Mouse (Mus musculus) midbrain, embryonic 13.5 days (tissue): ENCODE data around the gene Psmd4. TPM values are rescaled to one million over a fixed set of nuclear protein-coding genes. Genes with fewer than 3 reads are reported as not detected.
"Not testable (repeated sequence)": the region's sequence is repeated elsewhere in the genome, so short reads cannot be mapped to it uniquely, and the experiment has no call there.

ENCODE experiments used
- ATAC-seq: fragments of 200-750 bp; cut with Nextera tagmentation; 2 replicates; pipeline ENCODE4 v1.8.0; 2017; ENCODE audit warnings: mild to moderate bottlenecking, moderate TSS enrichment, moderate library complexity
- H3K27ac ChIP-seq: fragments of 300-500 bp; sonication (generic); 2 replicates; pipeline ENCODE4 v1.5.1; 2015; ENCODE audit warnings: inconsistent platforms, mild to moderate bottlenecking, moderate library complexity
- H3K27me3 ChIP-seq: fragments of 300-500 bp; sonication (generic); 2 replicates; pipeline ENCODE4 v1.6.1; 2015; ENCODE audit warnings: mild to moderate bottlenecking, inconsistent platforms
- H3K36me3 ChIP-seq: fragments of 300-500 bp; sonication (generic); 2 replicates; pipeline ENCODE4 v1.6.1; 2015; ENCODE audit warnings: mild to moderate bottlenecking, inconsistent platforms
- H3K4me1 ChIP-seq: fragments of 300-500 bp; sonication (generic); replicated peaks from 2 replicates; pipeline ENCODE4 v1.6.1; 2015; ENCODE audit warnings: inconsistent platforms
- H3K4me2 ChIP-seq: fragments of 300-500 bp; sonication (generic); replicated peaks from 2 replicates; pipeline ENCODE4 v1.6.1; 2015; ENCODE audit warnings: moderate library complexity, mild to moderate bottlenecking, inconsistent platforms
- H3K4me3 ChIP-seq: fragments of 300-500 bp; sonication (generic); replicated peaks from 2 replicates; pipeline ENCODE4 v1.5.1; 2015; ENCODE audit warnings: mild to moderate bottlenecking, inconsistent platforms
- H3K9ac ChIP-seq: fragments of 300-500 bp; sonication (generic); replicated peaks from 2 replicates; pipeline ENCODE4 v1.6.1; 2015; ENCODE audit warnings: mild to moderate bottlenecking, inconsistent platforms
- H3K9me3 ChIP-seq: fragments of 300-500 bp; sonication (generic); 2 replicates; pipeline ENCODE4 v1.6.1; 2016; ENCODE audit warnings: mild to moderate bottlenecking, inconsistent platforms
- WGBS: fragments of 180-500 bp; shearing (Covaris S2); methylation state at CpG from one replicate; pipeline ENCODE4 v1.1.7; 2015; 5-methylcytosine and 5-hydroxymethylcytosine counted together
- polyA plus RNA-seq: library from polyadenylated mRNA; unstranded; fragments of >200 nt; fragmentation: Nextera tagmentation; extraction: Ambion mirVana; gene quantifications from 2 replicates; pipeline ENCODE4 v1.2.1, GENCODE M21; 2015

Gene Psmd4
- polyA plus RNA-seq, 1 experiment from 2014 or later, result 295 TPM

GRCm38 (mm10) chr3:95020956-95021355, 21.5 kb downstream of the Psmd4 start:
- not testable (repeated sequence) for H3K9ac ChIP-seq, H3K27ac ChIP-seq, ATAC-seq, H3K4me2 ChIP-seq, H3K9me3 ChIP-seq, H3K36me3 ChIP-seq, H3K4me3 ChIP-seq, H3K27me3 ChIP-seq
- peaks cover 20% of the 10 kb centered on the region for H3K4me1 ChIP-seq
- 96% methylated on average over 5 of the region's 5 CpGs for WGBS

GRCm38 (mm10) chr3:95018741-95019140, 23.7 kb downstream of the Psmd4 start:
- 80% methylated on average over 2 of the region's 2 CpGs for WGBS
- Histone ChIP-seq H3K4me1 (peaks cover 17% of the 10 kb centered on the region), H3K4me2 (no peak overlapping the region), H3K9me3 (no peaks in the 10 kb centered on the region), H3K4me3 (no peak overlapping the region), H3K27ac (no peak overlapping the region), H3K36me3 (no peaks in the 10 kb centered on the region), H3K9ac (no peak overlapping the region), H3K27me3 (no peaks in the 10 kb centered on the region)
- ATAC-seq, result no peak

GRCm38 (mm10) chr3:95016532-95017056, 25.8 kb downstream of the Psmd4 start:
- 4% methylated on average over 21 of the region's 21 CpGs for WGBS

GRCm38 (mm10) chr3:95015891-95016531, 26.4 kb downstream of the Psmd4 start:
- 0% methylated on average over 39 of the region's 40 CpGs for WGBS
- H3K9ac ChIP-seq, result peak overlapping the region; percentile 66
- no peaks in the 10 kb centered on the region for H3K27me3 ChIP-seq
- H3K4me1 ChIP-seq, result peaks cover 28% of the 10 kb centered on the region
- peaks cover 12% of the 10 kb centered on the region for H3K36me3 ChIP-seq
- peak overlapping the region; percentile 98 for H3K4me2 ChIP-seq
- H3K27ac ChIP-seq, result peak overlapping the region; percentile 93
- H3K9me3 ChIP-seq, result no peaks in the 10 kb centered on the region
- ATAC-seq, result peak; percentile 70
- peak overlapping the region; percentile 82 for H3K4me3 ChIP-seq

More at GRCm38 (mm10) chr3:95016532-95017056, 25.8 kb downstream of the Psmd4 start:
- Histone ChIP-seq H3K27ac (peak overlapping the region; percentile 93), H3K36me3 (peaks cover 7% of the 10 kb centered on the region), H3K4me1 (peaks cover 28% of the 10 kb centered on the region), H3K4me2 (peak overlapping the region; percentile 98), H3K9me3 (no peaks in the 10 kb centered on the region), H3K4me3 (peak overlapping the region; percentile 82), H3K9ac (peak overlapping the region; percentile 66), H3K27me3 (no peaks in the 10 kb centered on the region)
- ATAC-seq, result no peak

DNA sequence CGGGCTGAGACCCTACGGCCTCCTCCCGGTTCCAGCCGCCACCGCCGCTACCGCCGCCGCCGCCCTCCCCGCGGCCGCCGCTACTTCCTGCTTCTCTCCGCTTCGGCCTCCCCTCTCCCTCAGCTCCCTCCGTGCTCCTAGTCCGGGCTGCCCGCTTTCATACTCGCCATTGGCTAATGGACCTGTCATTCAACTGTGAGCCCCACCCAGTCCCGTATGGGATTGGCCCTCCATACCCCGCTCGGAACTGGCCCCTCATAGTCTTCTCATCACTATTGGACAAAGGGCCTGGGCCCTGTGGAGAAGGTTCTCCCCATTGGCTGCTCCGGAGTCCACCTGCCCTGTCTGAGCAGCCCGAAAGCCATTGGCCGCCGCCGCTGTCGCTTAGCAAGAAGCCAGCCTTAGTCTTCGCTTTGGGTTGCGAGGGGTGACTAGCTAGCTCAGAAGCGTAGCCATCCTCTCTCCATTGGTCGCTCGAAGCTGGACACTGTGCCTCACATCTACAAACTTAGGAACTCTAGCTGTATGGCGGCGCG, 27.0 kb downstream of the Psmd4 start, which contains the start of gene Zfp687:
Gene Zfp687 (minus strand): TSS at position 112 of the 536 bp plus-strand sequence.
- Histone ChIP-seq H3K4me1 (peaks cover 28% of the 10 kb centered on the region), H3K4me3 (peak within 1 kb of the TSS; percentile 82), H3K36me3 (peaks cover 18% of the 10 kb centered on the region), H3K27ac (peak within 1 kb of the TSS; percentile 93), H3K9me3 (no peaks in the 10 kb centered on the region), H3K27me3 (no peaks in the 10 kb centered on the region), H3K9ac (peak within 1 kb of the TSS; percentile 89), H3K4me2 (peak within 1 kb of the TSS; percentile 98)
- WGBS, result 1% methylated on average over 37 of the region's 37 CpGs
- ATAC-seq, result peak; percentile 100

DNA sequence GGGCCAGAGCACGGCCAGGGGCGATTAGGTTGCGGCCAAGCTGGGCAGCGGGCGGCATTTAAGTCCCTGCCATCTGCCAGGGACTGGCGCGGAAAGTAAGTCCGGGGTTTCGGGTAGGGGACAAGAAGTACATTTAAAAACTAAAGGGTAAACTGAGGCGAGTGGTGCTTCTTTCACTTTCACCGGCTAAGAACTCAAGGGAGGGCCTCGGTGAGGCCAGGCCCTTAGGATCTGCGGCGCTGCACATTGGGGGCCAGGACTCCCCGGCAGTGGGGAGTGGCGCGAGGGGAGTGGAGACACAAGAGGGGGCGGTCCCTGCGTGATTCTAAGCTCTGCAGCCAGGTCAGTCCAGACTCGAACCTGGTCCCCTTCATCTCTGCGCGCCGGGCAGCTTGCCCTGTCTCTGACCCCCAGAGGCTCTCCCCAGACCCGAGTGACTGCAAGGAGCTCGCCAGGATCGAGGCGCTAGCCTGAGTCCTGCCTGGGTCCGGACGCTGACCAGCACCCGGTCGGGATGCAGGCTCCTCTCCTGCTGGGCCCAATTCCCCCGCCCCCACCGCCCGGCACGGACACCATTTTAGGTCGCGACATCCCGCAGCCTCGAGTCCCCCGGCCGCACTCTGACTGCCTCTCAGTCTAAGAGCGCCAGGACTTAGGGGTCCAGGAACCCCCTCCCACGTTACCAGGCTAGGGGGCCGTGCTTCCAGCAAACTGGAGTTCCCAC, 27.8 kb downstream of the Psmd4 start:
- Histone ChIP-seq H3K4me2 (peak overlapping the region; percentile 98), H3K4me3 (peak overlapping the region; percentile 82), H3K9me3 (no peaks in the 10 kb centered on the region), H3K27ac (peak overlapping the region; percentile 78), H3K9ac (peak overlapping the region; percentile 89), H3K27me3 (no peaks in the 10 kb centered on the region), H3K4me1 (peaks cover 28% of the 10 kb centered on the region), H3K36me3 (peaks cover 27% of the 10 kb centered on the region)
- ATAC-seq, result peak; percentile 19
- under 1% methylated on average over 44 of the region's 44 CpGs for WGBS

GRCm38 (mm10) chr3:95013699-95014427, 28.6 kb downstream of the Psmd4 start:
- 9% methylated on average over 13 of the region's 13 CpGs for WGBS
- H3K9me3 ChIP-seq, result no peaks in the 10 kb centered on the region

GRCm38 (mm10) chr3:95012982-95013381, 29.4 kb downstream of the Psmd4 start:
- 85% methylated on average over 3 of the region's 3 CpGs for WGBS
- Histone ChIP-seq H3K9me3 (no peaks in the 10 kb centered on the region), H3K4me2 (peak overlapping the region; percentile 98), H3K9ac (no peak overlapping the region), H3K4me1 (peaks cover 28% of the 10 kb centered on the region), H3K27ac (no peak overlapping the region), H3K4me3 (peak overlapping the region; percentile 82), H3K27me3 (no peaks in the 10 kb centered on the region), H3K36me3 (peaks cover 43% of the 10 kb centered on the region)
- no peak for ATAC-seq

More at GRCm38 (mm10) chr3:95013699-95014427, 28.6 kb downstream of the Psmd4 start:
- Histone ChIP-seq H3K4me1 (peaks cover 28% of the 10 kb centered on the region), H3K9ac (peak overlapping the region; percentile 89), H3K4me3 (peak overlapping the region; percentile 82), H3K36me3 (peaks cover 34% of the 10 kb centered on the region), H3K27me3 (no peaks in the 10 kb centered on the region), H3K4me2 (peak overlapping the region; percentile 98), H3K27ac (peak overlapping the region; percentile 78; the same call in 1 of the 2 replicates)
- no peak for ATAC-seq

DNA sequence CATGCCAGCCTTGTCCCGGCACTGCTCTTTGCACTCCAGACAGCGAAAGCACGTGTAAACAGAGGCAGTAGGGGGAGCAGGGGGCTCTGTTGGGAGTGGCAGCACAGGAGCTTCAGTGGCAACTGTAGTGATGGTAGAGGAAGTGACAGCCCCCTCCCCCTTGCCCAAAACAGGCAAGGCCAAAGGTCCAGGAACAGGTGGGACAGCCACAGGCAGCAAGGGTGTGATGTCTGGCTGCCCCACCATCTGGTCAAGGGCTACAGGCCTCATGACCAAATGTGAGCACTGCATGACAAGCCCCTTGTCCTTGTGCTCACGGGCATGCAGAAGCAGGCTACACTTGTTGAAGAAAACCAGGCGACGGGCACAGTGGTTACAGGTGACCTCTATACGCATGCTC, 32.0 kb downstream of the Psmd4 start:
- Histone ChIP-seq H3K4me3 (no peak overlapping the region), H3K4me1 (peaks cover 29% of the 10 kb centered on the region), H3K9ac (no peak overlapping the region), H3K36me3 (peaks cover 66% of the 10 kb centered on the region), H3K4me2 (no peak overlapping the region), H3K27ac (no peak overlapping the region), H3K27me3 (no peaks in the 10 kb centered on the region), H3K9me3 (no peaks in the 10 kb centered on the region)
- no peak for ATAC-seq
- WGBS, result 89% methylated on average over 7 of the region's 7 CpGs

- Histone ChIP-seq H3K27ac (peak overlapping the region; percentile 4; the same call in 1 of the 2 replicates), H3K4me1 (peaks cover 11% of the 10 kb centered on the region)
- WGBS, result 89% methylated on average over 9 of the region's 9 CpGs
Measured at GRCm38 (mm10) chr3:95007706-95008105, 34.7 kb downstream of the Psmd4 start.

GRCm38 (mm10) chr3:95005651-95006050, 36.8 kb downstream of the Psmd4 start:
- no peaks in the 10 kb centered on the region for H3K9me3 ChIP-seq
- H3K27me3 ChIP-seq, result no peaks in the 10 kb centered on the region
- H3K36me3 ChIP-seq, result peaks cover 91% of the 10 kb centered on the region
- H3K9ac ChIP-seq, result no peak overlapping the region
- 86% methylated on average over 3 of the region's 3 CpGs for WGBS
- H3K27ac ChIP-seq, result no peak overlapping the region
- no peak for ATAC-seq
- no peak overlapping the region for H3K4me3 ChIP-seq
- peaks cover 13% of the 10 kb centered on the region for H3K4me1 ChIP-seq
- H3K4me2 ChIP-seq, result no peak overlapping the region

More at GRCm38 (mm10) chr3:95007706-95008105, 34.7 kb downstream of the Psmd4 start:
- Histone ChIP-seq H3K4me2 (no peak overlapping the region), H3K9ac (no peak overlapping the region; the same call in 1 of the 2 replicates), H3K36me3 (peaks cover 88% of the 10 kb centered on the region), H3K27me3 (no peaks in the 10 kb centered on the region), H3K9me3 (no peaks in the 10 kb centered on the region), H3K4me3 (no peak overlapping the region)
- ATAC-seq, result 0 out of 2 replicates have a peak, but pooled peaks have one; percentile 16
